Mouse (Mus musculus) left cerebral cortex, postnatal 10 days (tissue): ENCODE results near the gene Macrod1. TPM values are rescaled to one million over a fixed set of nuclear protein-coding genes. Genes with fewer than 3 reads are reported as not detected.

ENCODE experiments used
- DNase-seq, 2 experiments: peaks; one replicate each; pipeline ENCODE4 v3.0.0; 2021 to 2022; ENCODE audit warnings: low spot score in 2 of 2, mixed read lengths in 1 of 2; ENCODE audit errors: extremely low spot score in 1 of 2
- intact Hi-C: fragments of 180-260 bp; cut with DNase I; formaldehyde crosslinking; loops from one replicate; pipeline ENCODE4 v1.15.1; 2025
- total RNA-seq, 2 experiments: library from RNA; stranded (reverse); gene quantifications; 2 replicates each; pipeline ENCODE4 v1.2.3; 2021

The Macrod1 gene
- total RNA-seq, 2 experiments from 2014 or later: 8.0 to 8.9 TPM

DNA sequence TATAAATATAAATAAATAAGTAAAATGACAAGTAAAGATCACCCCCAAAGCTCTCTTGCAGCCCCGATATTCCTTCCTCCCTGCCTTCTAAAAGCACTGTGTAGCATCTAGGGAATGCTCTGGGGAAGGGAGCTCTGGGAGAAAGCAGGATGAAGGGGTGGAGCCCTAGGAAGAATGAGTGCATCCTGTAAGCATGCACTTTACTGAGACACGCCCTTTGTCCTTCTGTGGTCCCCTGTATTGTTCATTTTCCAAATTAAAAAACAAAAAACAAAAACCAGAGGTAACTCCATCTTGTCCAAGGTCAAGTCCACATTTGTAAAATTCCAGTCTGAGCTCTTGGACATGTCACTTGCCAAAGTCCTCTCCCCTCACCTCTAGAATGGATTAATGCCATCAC lies 148.3 kb downstream of the Macrod1 start:
- DNase-seq: no peak
- intact Hi-C loops: no loop called here

DNA sequence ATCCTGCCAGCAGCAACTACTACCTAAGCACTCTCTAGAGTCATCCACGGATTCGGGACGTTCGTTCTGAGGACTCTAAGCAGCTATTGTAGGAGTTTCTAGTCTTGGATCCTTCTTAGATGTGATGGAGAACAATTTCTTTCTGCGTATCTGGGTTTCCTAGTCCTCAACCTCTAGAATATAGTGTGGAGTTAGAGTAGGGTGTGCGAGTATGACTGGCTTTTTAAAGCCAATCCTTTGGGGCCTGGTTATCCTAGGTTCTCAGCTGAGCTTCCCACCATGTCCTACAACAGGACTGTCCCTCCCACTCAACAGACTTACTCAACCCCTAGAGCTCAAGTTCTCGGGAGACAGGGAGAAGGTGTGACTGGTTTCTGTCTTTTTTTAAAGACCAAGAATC lies 148.7 kb downstream of the Macrod1 start:
- intact Hi-C loops: no loop called here
- DNase-seq: no peak

DNA sequence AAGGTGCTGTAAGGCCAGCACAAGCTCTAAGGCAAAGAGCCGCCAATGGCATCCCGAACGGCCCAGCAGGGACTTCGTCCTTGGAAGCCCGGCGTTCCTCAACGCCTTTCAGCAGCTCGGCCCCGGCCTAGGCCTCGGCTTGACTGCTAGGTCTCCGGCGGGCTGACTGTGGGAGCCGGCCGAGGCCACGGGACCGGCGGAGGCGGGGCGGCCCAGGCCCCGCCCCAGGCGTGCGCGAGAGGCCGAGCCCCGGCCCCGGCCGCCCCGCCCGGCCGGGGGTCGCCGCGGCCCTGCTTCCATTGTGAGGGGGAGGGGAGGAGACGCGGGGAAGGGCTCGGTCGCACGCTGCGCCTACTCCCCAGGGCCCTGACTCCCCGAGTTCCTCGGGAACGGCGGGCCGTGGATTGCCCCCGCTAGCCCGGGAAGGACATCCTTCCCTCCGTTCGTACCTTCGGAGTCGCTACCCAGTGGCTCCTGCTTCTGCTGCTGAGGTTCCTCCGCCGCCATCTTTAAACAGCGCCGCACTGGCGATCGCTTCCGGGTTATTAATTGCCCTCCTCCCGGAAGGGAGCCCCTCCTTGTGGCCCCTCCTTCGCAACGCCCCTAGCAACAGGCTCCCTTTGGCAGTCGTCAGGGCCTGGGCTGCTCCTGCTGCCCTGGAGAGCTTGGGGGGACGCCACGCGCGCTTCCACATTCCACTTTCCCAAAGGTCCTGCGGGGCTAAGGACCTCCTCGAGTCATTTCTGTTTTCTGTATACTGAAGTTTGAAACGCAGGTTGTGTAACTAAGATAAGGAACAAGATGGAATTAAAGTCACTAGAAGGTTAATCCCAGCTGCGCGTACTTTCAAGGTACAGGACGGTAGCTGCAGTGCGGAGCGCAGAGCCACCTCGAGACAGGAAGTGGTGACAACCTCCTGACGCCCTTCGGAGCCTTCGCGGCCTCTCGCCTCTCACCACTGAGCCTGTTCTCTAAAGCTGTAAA lies 149.4 kb downstream of the Macrod1 start, which contains the start of gene Otub1:
Otub1 (minus strand) TSS at position 564 of the 984 bp plus-strand sequence.
- DNase-seq: peak; percentile 92 to 96
- intact Hi-C loops: no loop called here

DNA sequence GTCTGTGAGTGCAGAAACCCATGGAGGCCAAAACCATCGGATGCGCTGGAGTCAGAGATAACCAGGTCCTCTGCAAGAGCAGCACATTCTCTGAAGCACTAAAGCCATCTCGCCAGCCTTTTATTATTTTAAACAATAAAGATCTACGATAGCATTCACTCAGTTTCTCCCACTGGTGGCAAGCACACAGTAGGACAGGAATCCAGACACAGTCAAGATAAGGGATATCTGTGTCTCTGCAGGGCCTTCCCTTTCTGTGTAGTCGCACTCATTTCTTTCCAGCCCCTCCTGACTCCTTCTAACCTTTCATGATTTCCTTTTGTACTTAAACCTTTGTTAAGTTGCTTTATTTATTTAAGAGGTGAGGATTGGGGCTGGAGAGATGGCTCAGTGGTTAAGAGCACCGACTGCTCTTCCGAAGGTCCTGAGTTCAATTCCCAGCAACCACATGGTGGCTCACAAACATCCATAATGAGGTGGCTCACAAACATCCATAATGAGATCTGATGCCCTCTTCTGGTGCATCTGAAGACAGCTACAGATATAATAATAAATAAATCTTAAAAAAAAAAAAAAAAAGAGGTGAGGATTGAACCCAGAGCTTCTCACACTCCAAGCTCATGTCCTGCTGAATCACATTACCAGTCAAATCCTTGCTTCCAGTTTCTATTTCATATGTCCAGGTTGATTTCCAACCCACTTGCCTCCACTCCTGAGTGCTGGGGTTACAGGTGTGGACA lies 153.5 kb downstream of the Macrod1 start:
- no peak for DNase-seq
- intact Hi-C loops: no loop called here

DNA sequence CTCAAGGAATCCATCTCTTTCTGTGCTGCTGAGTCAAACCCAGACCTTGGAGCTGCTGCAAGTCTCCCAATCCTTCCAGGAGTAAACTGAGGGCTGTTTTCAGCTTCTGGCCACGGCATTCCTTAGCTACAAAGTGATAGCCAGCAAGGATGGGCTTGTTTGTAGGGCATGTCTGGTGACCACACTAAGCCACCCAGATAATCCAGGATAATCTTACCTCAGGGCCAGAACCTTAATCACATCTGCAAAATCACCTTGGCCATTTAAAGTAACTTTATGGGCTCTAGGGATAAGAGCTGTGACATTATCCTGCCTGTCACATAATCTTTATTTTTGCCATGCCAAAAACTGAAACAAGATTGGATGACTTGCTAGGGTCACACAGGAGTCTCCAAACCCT lies 155.6 kb downstream of the Macrod1 start:
- intact Hi-C loops: no loop called here
- no peak for DNase-seq

DNA sequence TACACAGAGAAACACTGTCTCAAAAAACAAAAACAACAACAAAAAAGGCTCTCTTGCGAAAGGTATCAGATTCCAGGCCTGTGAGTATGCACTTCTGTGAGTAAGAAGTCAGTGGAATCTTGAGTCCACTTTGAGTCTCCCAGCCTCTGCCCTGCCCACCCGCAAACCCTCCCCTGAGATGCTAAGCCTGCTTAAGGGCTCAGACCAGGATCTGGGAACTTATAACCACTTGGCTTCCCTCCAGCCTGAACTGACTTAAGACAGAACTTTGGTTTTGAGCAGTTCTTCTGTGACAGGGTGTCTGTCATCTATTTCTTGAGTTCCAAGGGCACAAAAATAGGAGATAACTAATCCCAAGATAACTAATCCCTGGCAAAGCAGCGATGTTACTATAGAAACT lies 156.4 kb downstream of the Macrod1 start:
- DNase-seq: no peak
- intact Hi-C loops: no loop called here

DNA sequence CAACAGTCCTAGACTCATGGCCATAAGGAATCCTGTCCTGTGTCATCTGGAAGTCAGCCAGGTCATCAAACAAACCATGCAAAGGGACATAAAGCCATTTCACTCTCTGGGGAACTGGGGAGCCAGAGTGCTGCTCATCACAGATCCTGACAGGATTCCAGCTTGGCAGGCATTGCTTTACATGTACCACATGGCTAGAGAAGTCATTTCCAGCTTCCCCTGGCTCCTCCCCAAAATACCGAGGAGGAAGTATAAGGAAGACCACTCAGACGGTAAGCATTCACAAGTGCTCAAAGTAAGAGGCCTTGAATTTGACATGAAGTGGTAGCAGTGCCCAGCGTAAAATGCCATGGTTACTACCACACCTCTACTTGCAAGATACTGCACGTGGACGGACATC lies 157.9 kb downstream of the Macrod1 start:
- intact Hi-C loops: no loop called here
- no peak for DNase-seq

DNA sequence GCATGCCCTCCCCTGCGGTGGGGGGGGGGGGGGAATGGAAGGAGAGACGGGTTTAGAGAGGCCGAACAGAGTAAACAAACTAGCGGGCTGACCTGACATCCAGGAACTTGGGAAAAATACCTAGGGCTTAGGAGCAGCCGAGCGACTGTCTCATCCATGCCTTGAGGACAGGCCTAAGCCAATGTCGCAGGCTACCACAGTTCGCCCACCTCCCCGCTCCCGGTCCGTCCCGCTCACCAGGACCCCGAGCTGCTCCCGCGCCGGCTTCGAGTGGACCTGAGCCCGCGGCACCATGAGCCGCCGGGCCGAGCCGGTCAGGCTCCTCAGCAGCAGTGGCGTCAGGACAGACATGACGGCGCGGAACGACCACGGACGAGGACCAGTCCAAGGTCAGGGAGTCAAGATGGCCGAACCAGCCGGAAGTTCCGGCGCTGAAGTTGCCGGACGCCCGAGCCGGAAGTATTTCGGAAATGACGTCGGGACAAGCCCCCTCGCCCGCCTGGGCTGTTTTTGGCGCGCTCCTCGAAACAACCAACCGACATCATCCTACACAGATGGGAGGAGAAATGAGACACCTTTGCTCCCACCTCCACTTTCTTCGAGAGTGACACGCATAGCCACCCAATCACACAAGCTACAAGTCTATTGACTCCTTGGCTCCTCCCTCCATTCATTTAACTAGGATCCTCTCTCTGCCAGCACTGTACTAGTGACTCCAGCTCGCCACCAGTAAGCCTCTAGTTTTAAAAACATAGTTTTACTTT lies 160.7 kb downstream of the Macrod1 start, which contains the start of gene Cox8a:
Cox8a (minus strand) TSS at position 455 of the 764 bp plus-strand sequence.
- DNase-seq: peak; percentile 97
- intact Hi-C loops: no loop called here

DNA sequence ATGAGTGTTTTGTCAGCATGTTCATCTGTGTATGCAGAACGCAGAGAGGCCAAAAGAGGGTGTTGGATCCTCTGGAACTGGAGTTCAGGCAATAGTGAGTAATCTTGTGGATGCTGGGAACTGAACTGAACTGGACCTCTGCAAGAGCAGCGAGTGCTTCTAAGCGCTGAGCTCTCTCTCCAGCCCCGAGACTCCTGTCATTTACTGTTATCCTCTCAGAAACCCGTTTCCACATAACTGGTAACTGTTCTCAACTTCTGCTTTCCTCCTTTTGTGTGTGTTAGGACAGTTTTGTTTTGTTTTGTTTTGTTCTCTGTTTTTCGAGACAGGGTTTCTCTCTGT lies 161.3 kb downstream of the Macrod1 start:
- DNase-seq: no peak
- intact Hi-C loops: no loop called here

DNA sequence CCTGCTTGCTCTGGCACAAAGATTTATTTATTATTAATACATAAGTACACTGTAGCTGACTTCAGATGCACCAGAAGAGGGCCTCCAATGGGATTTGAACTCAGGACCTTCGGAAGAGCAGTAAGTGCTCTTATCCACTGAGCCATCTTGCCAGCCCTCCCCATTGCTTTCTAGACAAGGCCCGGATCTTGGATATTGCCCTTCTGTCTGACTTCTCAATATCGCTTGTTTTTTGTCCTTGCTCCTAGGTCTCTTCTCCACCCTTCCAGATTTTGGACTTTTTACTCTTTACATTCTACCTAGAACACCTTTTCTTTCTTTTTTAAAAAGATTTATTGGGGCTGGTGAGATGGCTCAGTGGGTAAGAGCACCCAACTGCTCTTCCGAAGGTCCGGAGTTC lies 162.1 kb downstream of the Macrod1 start:
- DNase-seq: no peak
- intact Hi-C loops: no loop called here

DNA sequence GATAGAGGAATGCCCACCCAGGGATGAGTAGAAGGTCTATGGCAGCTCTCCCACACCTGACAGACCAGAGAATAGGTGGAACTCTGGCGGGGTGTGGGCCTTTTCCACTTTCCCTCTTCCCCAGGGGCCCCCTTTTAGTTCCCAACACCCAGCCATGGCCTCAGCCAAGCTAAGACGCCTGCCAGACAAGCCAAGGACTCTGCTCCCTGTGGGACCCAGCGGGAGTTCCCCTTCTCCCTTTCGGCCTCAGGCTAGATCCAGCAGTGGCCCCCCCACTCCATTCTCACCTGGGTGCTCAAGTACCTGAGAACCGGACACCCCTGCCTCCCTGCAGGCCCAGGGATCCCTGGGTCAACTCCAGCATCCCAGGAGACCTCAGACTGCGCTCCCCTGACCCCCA lies 165.6 kb downstream of the Macrod1 start:
- intact Hi-C loops: no loop called here
- DNase-seq: no peak

DNA sequence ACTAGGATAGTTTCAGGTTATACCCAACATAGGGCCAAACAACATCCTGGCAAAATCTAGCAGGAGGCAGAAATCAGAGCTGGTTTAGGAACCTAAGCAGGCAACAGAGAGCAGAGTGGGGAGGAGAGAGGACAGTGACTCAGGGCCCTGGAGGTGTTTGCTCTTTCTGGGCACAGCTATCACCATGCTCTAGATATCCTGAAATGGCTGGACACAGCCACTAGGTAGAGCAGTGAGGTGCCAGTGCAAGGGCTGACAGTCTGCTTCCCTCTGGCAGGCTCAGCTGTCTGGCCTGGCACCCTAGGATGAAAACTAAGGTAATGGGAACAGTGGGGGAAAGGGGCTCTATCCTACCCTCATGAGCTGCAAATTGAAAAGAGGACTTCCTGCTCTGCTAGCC lies 166.9 kb downstream of the Macrod1 start:
- DNase-seq: no peak
- intact Hi-C loops: no loop called here

DNA sequence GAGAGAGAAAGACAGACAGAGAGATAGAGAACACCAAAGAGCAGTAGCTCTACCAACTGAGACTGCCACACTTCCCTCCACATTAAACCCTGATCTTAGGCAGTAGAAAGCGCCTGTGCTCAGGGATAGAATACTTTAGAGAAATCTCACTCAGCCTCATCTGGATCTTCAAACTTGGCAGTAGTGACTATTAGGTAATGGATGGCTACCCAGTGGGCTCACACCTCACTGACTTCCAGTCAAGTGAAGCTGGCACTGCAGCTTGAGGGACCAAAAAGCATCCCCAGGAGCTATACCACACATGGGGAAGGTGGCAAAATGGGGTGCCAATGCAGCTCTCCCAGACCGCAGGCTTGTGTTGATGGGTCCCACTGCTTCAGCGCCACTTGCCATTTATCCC lies 167.6 kb downstream of the Macrod1 start:
- intact Hi-C loops: no loop called here
- DNase-seq: no peak

DNA sequence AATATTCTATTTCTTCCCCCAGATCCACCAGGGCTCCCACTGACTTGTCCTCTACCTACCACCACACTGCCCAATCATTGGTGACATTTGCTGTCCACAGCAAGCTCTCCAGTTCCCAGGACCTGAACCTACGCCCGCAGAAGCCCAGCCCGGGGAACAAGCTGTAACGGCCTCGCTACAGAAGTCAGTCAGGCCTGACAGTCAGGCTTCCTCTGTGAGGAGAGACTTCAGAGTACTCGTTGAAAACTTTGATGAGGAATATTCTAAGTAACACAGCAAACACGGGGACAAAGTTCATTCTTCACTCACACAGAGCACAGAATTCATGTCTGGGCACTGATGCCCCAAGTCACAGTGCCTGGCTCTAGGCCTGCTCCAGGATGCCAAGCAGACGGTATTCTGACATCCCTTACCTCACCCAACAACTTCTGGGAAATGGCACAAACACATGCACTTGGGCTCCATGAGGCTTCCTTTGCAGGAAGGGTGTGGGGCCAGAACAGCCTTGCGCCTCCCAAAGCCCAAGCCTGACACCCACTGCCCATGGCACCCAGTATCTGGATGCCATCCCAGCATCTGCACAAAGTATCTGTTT lies 168.6 kb downstream of the Macrod1 start:
- intact Hi-C loops: no loop called here
- no peak for DNase-seq

DNA sequence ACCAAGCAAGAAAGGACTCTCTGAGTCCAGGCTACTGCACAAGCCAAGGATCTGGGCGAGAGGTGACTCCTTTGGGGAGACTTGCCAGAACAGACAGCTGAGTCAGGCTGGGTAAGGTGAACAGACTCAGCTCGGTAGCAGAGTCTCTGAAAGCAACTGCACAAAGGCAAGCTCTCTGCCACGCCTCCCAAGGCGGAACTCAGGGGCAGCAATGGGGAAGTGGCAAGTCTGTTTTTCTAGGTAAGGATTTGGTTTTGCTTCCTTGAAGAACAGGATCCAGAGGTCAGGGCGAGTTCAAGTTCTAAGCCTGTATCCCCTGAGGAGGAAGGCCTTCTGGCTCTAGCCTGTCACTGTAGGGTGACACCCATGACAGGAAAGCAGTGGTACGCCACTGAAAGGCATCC lies 169.9 kb downstream of the Macrod1 start:
- intact Hi-C loops: no loop called here
- DNase-seq: no peak

DNA sequence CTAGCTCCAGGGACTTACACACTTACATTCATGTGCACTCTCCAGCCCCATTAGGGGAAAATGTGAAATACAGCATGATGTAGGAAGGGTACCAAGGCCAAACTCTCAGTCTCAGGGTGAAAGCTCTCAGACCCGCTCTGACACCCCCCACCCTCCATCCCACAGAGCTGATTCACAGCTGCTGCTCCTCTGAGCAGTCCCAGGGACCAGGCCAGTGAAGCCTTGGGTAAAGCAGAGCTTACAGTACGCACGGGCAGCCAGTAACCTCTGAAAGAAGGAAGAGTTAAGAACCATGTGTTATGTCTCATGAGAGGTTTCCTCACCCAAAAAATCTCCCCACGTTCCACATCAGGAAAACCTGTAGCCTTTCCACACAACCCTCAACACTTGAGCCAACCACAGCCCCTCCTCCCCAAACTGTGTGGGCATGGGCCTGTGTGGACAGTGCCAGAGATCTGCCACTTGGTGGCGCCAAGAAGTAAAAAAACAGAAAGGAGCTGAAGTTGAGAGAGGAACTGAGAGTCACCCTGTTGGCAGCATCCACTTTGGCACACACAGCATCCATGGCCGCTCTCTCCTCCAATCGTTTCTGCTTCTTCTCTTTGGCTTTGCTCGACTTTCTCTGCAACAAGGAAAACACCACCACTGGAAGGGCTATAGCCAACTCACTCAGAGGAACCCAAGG lies 178.1 kb downstream of the Macrod1 start:
- peak; percentile 86 to 87 for DNase-seq

DNA sequence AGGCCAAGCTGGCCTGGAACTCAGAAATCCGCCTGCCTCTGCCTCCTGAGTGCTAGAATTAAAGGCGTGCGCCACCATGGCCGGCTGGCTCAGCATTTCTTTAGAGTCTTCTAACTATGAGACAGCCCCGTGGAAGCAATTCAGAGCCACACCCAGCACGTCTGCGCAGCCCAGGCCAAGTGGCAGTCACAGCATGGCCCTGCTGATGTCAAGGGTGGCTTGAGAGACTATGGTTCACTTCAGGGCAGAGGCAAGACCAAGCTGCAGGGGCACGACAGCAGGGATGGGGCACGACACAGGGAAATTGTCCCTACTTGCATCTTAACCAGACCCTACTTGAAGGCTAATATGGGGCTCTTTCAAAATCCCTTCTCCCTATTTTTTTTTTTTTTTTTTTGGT lies 178.9 kb downstream of the Macrod1 start:
- intact Hi-C loops: loop anchor here (2.0 kb wide), 1 partner anchor 109 kb away; no protein-coding TSS in a partner anchor
- no peak for DNase-seq

More for the DNA sequence above, 178.1 kb downstream of the Macrod1 start:
- intact Hi-C loops: loop anchor here (2.0 kb wide), 1 partner anchor 110 kb away; no protein-coding TSS in a partner anchor

DNA sequence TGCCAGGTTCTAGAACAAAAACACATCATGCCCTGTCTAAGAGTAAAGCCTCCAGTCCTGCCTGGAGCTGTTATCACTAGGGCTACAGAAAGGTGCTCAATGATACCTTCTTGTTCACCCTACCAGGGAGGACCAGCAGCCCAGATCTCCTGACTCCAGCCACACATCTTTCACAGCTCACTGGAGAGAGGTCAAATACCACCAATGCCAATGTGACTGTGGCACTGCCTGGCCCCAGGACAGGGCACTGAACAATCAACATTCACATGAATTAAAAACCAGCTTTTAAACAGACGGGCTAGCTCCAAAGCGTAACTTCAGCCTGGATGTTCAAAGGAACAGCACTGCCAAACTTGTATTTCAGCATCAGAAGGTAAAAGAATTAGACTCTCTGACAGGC lies 179.4 kb downstream of the Macrod1 start:
- intact Hi-C loops: no loop called here
- no peak for DNase-seq
